ENCODE assay signal across 19 mouse cellular contexts in genomic region chr8:91937227-91937626, GRCm38 (mm10).
A peak's percentile ranks its signal among the peaks of the same experiment; 100 is the strongest.
DNase-seq lines count a peak whose midpoint lies in the region; ATAC-seq and TF ChIP-seq lines count a peak whose summit lies in the region.
"Had no signal": no experiment of that assay in that cellular context is flagged by ENCODE, and none has a peak within 500 bp of the region (broad histone marks: within the 10 kb centered on the region; RNA-seq: fewer than 3 reads in every experiment).

No protein-coding gene starts in this region.

- H3K4me1 ChIP-seq in heart, postnatal 0 days (ENCODE audit: control insufficient read depth, insufficient read depth) = no peaks in the 10 kb centered on the region
- H3K4me1 ChIP-seq in heart, embryonic 12.5 days (replicated peaks) = no peaks in the 10 kb centered on the region
- no peaks in the 10 kb centered on the region for H3K4me1 ChIP-seq in midbrain, postnatal 0 days (ENCODE audit: insufficient read depth, low read length)
- H3K4me1 ChIP-seq in midbrain, embryonic 13.5 days (replicated peaks) = peaks cover 6% of the 10 kb centered on the region; the same call in 1 of the 2 replicates
- H3K4me1 ChIP-seq in stomach, postnatal 0 days (replicated peaks; ENCODE audit: control insufficient read depth, insufficient read depth) = no peaks in the 10 kb centered on the region
- peaks cover 22% of the 10 kb centered on the region for H3K4me1 ChIP-seq in limb, embryonic 10.5 days
- H3K4me1 ChIP-seq: heart, embryonic 15.5 days; liver, embryonic 13.5 days; lung, embryonic 15.5 days had no signal

- in situ Hi-C loops in Patski (cut with MboI; ENCODE audit: low pct_unique_long_range_greater_than_20kb) = no loop called here

- no peak overlapping the region for H3K4me2 ChIP-seq in heart, postnatal 0 days (ENCODE audit: low read depth, low read length)
- no peak overlapping the region for H3K4me2 ChIP-seq in heart, embryonic 12.5 days
- no peak overlapping the region for H3K4me2 ChIP-seq in midbrain, postnatal 0 days (ENCODE audit: low read depth, low read length, poor library complexity, severe bottlenecking)
- H3K4me2 ChIP-seq in midbrain, embryonic 13.5 days (replicated peaks) = no peak overlapping the region
- H3K4me2 ChIP-seq in stomach, postnatal 0 days (replicated peaks; ENCODE audit: low read depth) = no peak overlapping the region
- H3K4me2 ChIP-seq: embryonic facial prominence, embryonic 13.5 days; heart, embryonic 15.5 days; limb, embryonic 12.5 days; liver, embryonic 13.5 days; lung, embryonic 15.5 days had no signal

- POLR2A ChIA-PET in Patski (lab: Charles Lee) = interaction anchor here (1.0 to 2.0 kb wide), 2 partner anchors 18 to 138 kb away, joined by 4 read pairs; no protein-coding TSS in a partner anchor

- no peaks in the 10 kb centered on the region for H3K27me3 ChIP-seq in heart, postnatal 0 days (ENCODE audit: control insufficient read depth, insufficient read depth, low read length)
- 0 out of 2 replicates have a peak, but pooled peaks cover 4% of the 10 kb centered on the region for H3K27me3 ChIP-seq in heart, embryonic 12.5 days (replicated peaks)
- no peaks in the 10 kb centered on the region; the same call in 1 of the 2 replicates for H3K27me3 ChIP-seq in midbrain, postnatal 0 days (ENCODE audit: insufficient read depth, low read length)
- H3K27me3 ChIP-seq in midbrain, embryonic 13.5 days = no peaks in the 10 kb centered on the region; the same call in 1 of the 2 replicates
- no peaks in the 10 kb centered on the region for H3K27me3 ChIP-seq in Patski
- no peaks in the 10 kb centered on the region for H3K27me3 ChIP-seq in stomach, postnatal 0 days (ENCODE audit: control insufficient read depth, insufficient read depth, low read length)
- peaks cover 85% of the 10 kb centered on the region for H3K27me3 ChIP-seq in limb, embryonic 10.5 days (ENCODE audit: low read depth, poor library complexity, severe bottlenecking)
- H3K27me3 ChIP-seq: CH12.LX; lung, embryonic 15.5 days had no signal

- no peak for TF ChIP-seq EP300 in heart, postnatal 0 days (IDR thresholded peaks at IDR 0.05; ENCODE audit: low read depth)
- TF ChIP-seq EP300 in stomach, postnatal 0 days (optimal IDR thresholded peaks at IDR 0.05) = no peak

- no peak overlapping the region for H3K9ac ChIP-seq in heart, postnatal 0 days (replicated peaks; ENCODE audit: low read depth, low read length)
- no peak overlapping the region for H3K9ac ChIP-seq in heart, embryonic 12.5 days
- H3K9ac ChIP-seq in midbrain, postnatal 0 days (replicated peaks; ENCODE audit: low read length, poor library complexity, severe bottlenecking) = no peak overlapping the region
- H3K9ac ChIP-seq in midbrain, embryonic 13.5 days (replicated peaks) = no peak overlapping the region
- no peak overlapping the region for H3K9ac ChIP-seq in stomach, postnatal 0 days (ENCODE audit: low read length)
- H3K9ac ChIP-seq: embryonic facial prominence, embryonic 13.5 days; heart, embryonic 15.5 days; limb, embryonic 12.5 days; liver, embryonic 13.5 days; lung, embryonic 15.5 days had no signal

- ATAC-seq in heart, postnatal 0 days (ENCODE audit: insufficient read depth, low read depth) = peak; percentile 41; the same call in 1 of the 2 replicates
- no peak for ATAC-seq in heart, embryonic 12.5 days (ENCODE audit: insufficient number of reproducible peaks, low FRiP score)
- no peak for ATAC-seq in midbrain, postnatal 0 days (ENCODE audit: low FRiP score)
- no peak for ATAC-seq in midbrain, embryonic 13.5 days
- peak; percentile 100 for ATAC-seq in Patski
- no peak for ATAC-seq in stomach, postnatal 0 days (ENCODE audit: low FRiP score, low TSS enrichment)
- no peak for ATAC-seq in CD4-positive, CD25-positive, alpha-beta regulatory T cell, adult 4 months

- H3K4me3 ChIP-seq in heart, postnatal 0 days (ENCODE audit: low read depth, low read length) = no peak overlapping the region
- no peak overlapping the region for H3K4me3 ChIP-seq in heart, embryonic 12.5 days
- no peak overlapping the region for H3K4me3 ChIP-seq in midbrain, postnatal 0 days (ENCODE audit: low read depth, low read length)
- H3K4me3 ChIP-seq in midbrain, embryonic 13.5 days (replicated peaks) = no peak overlapping the region
- H3K4me3 ChIP-seq in stomach, postnatal 0 days (ENCODE audit: low read depth, low read length) = no peak overlapping the region
- no peak overlapping the region for H3K4me3 ChIP-seq in limb, embryonic 10.5 days
- H3K4me3 ChIP-seq: embryonic facial prominence, embryonic 13.5 days; heart, embryonic 15.5 days; left cerebral cortex, adult 2 months; limb, embryonic 12.5 days; liver, embryonic 13.5 days; lung, embryonic 15.5 days had no signal

- H3K9me3 ChIP-seq in heart, postnatal 0 days (replicated peaks; ENCODE audit: control insufficient read depth, low read length) = no peaks in the 10 kb centered on the region
- H3K9me3 ChIP-seq in heart, embryonic 12.5 days (replicated peaks) = no peaks in the 10 kb centered on the region
- H3K9me3 ChIP-seq in midbrain, postnatal 0 days (ENCODE audit: low read length) = no peaks in the 10 kb centered on the region
- no peaks in the 10 kb centered on the region for H3K9me3 ChIP-seq in midbrain, embryonic 13.5 days
- no peaks in the 10 kb centered on the region for H3K9me3 ChIP-seq in stomach, postnatal 0 days (ENCODE audit: control insufficient read depth, low read length)
- H3K9me3 ChIP-seq in limb, embryonic 10.5 days (replicated peaks) = no peaks in the 10 kb centered on the region
- H3K9me3 ChIP-seq: embryonic facial prominence, embryonic 13.5 days; heart, embryonic 15.5 days; liver, embryonic 13.5 days; lung, embryonic 15.5 days had no signal

- TF ChIP-seq CTCF in heart, postnatal 0 days (IDR thresholded peaks at IDR 0.05; ENCODE audit: low read depth) = peak; percentile 36
- TF ChIP-seq CTCF in midbrain, postnatal 0 days (IDR thresholded peaks at IDR 0.05) = 0 out of 2 replicates have a peak, but pooled peaks have one; percentile 14
- peak; percentile 74 for TF ChIP-seq CTCF in Patski (IDR thresholded peaks at IDR 0.05)
- peak; percentile 32 for TF ChIP-seq CTCF in stomach, postnatal 0 days (IDR thresholded peaks at IDR 0.05; ENCODE audit: low read depth)

- H3K36me3 ChIP-seq in heart, postnatal 0 days (replicated peaks; ENCODE audit: control insufficient read depth, insufficient read depth, low read length) = no peaks in the 10 kb centered on the region
- H3K36me3 ChIP-seq in heart, embryonic 12.5 days = no peaks in the 10 kb centered on the region
- no peaks in the 10 kb centered on the region for H3K36me3 ChIP-seq in midbrain, postnatal 0 days (ENCODE audit: insufficient read depth, low read length)
- no peaks in the 10 kb centered on the region for H3K36me3 ChIP-seq in midbrain, embryonic 13.5 days
- H3K36me3 ChIP-seq in stomach, postnatal 0 days (ENCODE audit: control insufficient read depth, insufficient read depth, low read length) = no peaks in the 10 kb centered on the region
- H3K36me3 ChIP-seq in limb, embryonic 10.5 days = no peaks in the 10 kb centered on the region
- H3K36me3 ChIP-seq: embryonic facial prominence, embryonic 13.5 days; heart, embryonic 15.5 days; limb, embryonic 12.5 days; liver, embryonic 13.5 days; lung, embryonic 15.5 days had no signal

- CTCF ChIA-PET in Patski (lab: Charles Lee) = interaction anchor here (1.1 to 1.4 kb wide), 4 partner anchors 10 to 449 kb away, joined by 3 to 5 read pairs (median 4); no protein-coding TSS in a partner anchor

- DNase-seq in heart, postnatal 0 days (ENCODE audit: low spot score) = peak; percentile 25
- no peak for DNase-seq in midbrain, postnatal 0 days (ENCODE audit: low spot score)
- peak; percentile 64 for DNase-seq in Patski (ENCODE audit: low read depth, low spot score)
- no peak for DNase-seq in stomach, postnatal 0 days (ENCODE audit: low spot score)
- no peak for DNase-seq in limb, embryonic 10.5 days (ENCODE audit: low spot score)
- DNase-seq: cerebellum, adult 9-10 months; kidney, adult 2 months; kidney, postnatal 36 days; liver, embryonic 13.5 days; right cerebral cortex, postnatal 4 days had no signal

- H3K27ac ChIP-seq in heart, postnatal 0 days (ENCODE audit: low read depth) = no peak overlapping the region
- no peak overlapping the region for H3K27ac ChIP-seq in heart, embryonic 12.5 days (ENCODE audit: poor library complexity, severe bottlenecking)
- no peak overlapping the region for H3K27ac ChIP-seq in midbrain, postnatal 0 days (ENCODE audit: low read depth, low read length)
- H3K27ac ChIP-seq in midbrain, embryonic 13.5 days = no peak overlapping the region
- H3K27ac ChIP-seq in stomach, postnatal 0 days (replicated peaks) = no peak overlapping the region
- H3K27ac ChIP-seq in limb, embryonic 10.5 days = no peak overlapping the region
- H3K27ac ChIP-seq: embryonic facial prominence, embryonic 13.5 days; heart, embryonic 15.5 days; left cerebral cortex, adult 2 months; limb, embryonic 12.5 days; liver, embryonic 13.5 days; lung, embryonic 15.5 days had no signal

- 24% methylated on average over 2 of the region's 2 CpGs for WGBS in heart, postnatal 0 days
- 20% methylated on average over 2 of the region's 2 CpGs for WGBS in heart, embryonic 12.5 days
- WGBS in midbrain, postnatal 0 days = 61% methylated on average over 2 of the region's 2 CpGs
- WGBS in midbrain, embryonic 13.5 days = 53% methylated on average over 2 of the region's 2 CpGs
- 15% methylated on average over 2 of the region's 2 CpGs for WGBS in stomach, postnatal 0 days
- WGBS in limb, embryonic 10.5 days = 41% methylated on average over 2 of the region's 2 CpGs

Comparison
In these comparisons a context has a peak if more than half of its experiments do, and no peak if none do; other contexts are left out.
1. ATAC-seq: peak in heart, postnatal 0 days (single experiment) and Patski (single experiment); none in heart, embryonic 12.5 days (single experiment), midbrain, postnatal 0 days (single experiment), midbrain, embryonic 13.5 days (single experiment), stomach, postnatal 0 days (single experiment) and CD4-positive, CD25-positive, alpha-beta regulatory T cell, adult 4 months (single experiment).
2. DNase-seq: peak in heart, postnatal 0 days (single experiment) and Patski (single experiment); none in midbrain, postnatal 0 days (single experiment), stomach, postnatal 0 days (single experiment) and limb, embryonic 10.5 days (single experiment).
3. CTCF ChIP-seq: peak in every context shown above with its lines; median percentile 74 in Patski; 36 in heart, postnatal 0 days; 32 in stomach, postnatal 0 days; 14 in midbrain, postnatal 0 days.